Mouse (Mus musculus) ES-E14 (cell line): ENCODE data around the gene Zfp688. TPM values are rescaled to one million over a fixed set of nuclear protein-coding genes. Genes with fewer than 3 reads are reported as not detected.

ENCODE experiments used
- DNase-seq: peaks from one replicate; pipeline ENCODE4 v3.0.0-alpha.2; 2013; ENCODE audit warnings: low read depth, low spot score
- H3K27ac ChIP-seq: 2 replicates; pipeline ENCODE4 v1.5.1; 2012; ENCODE audit warnings: low read depth, mild to moderate bottlenecking, low read length, moderate library complexity, mixed read lengths; ENCODE audit not compliant: poor library complexity, insufficient read depth, severe bottlenecking
- H3K36me3 ChIP-seq: 2 replicates; pipeline ENCODE4 v1.6.1; 2012; ENCODE audit warnings: mild to moderate bottlenecking, low read length, moderate library complexity, mixed read lengths; ENCODE audit not compliant: control insufficient read depth, poor library complexity, insufficient read depth, severe bottlenecking
- H3K4me1 ChIP-seq, 2 experiments: fragments of 150-350 bp in 1 of 2; sonication (generic) in 1 of 2; 2 replicates each; pipeline ENCODE4 v1.6.1; 2012; ENCODE audit warnings: low read length in 2 of 2, mild to moderate bottlenecking in 1 of 2, mixed read lengths in 1 of 2; ENCODE audit not compliant: control insufficient read depth in 2 of 2, insufficient read depth in 2 of 2, poor library complexity in 1 of 2
- H3K4me3 ChIP-seq, 2 experiments: fragments of 150-350 bp in 1 of 2; sonication (generic) in 1 of 2; 2 replicates each; pipeline ENCODE4 v1.5.1; 2012; ENCODE audit warnings: low read length in 2 of 2, low read depth in 1 of 2, mild to moderate bottlenecking in 1 of 2, mixed read lengths in 1 of 2; ENCODE audit not compliant: insufficient read depth in 1 of 2, poor library complexity in 1 of 2, severe bottlenecking in 1 of 2
- H3K9ac ChIP-seq: 2 replicates; pipeline ENCODE4 v1.6.1; 2012; ENCODE audit warnings: low read depth, mild to moderate bottlenecking, low read length, mixed read lengths; ENCODE audit not compliant: poor library complexity, insufficient read depth, severe bottlenecking
- H3K9me3 ChIP-seq: fragments of 150-350 bp; sonication (generic); 2 replicates; pipeline ENCODE4 v1.6.1; 2012; ENCODE audit warnings: low read depth, mild to moderate bottlenecking, low read length; ENCODE audit not compliant: control insufficient read depth, insufficient read depth
- CHD2 ChIP-seq: IDR thresholded peaks from 2 replicates; pipeline ENCODE4 v1.6.1; 2014; ENCODE audit warnings: mild to moderate bottlenecking, low read depth, low read length, inconsistent platforms
- HCFC1 ChIP-seq: IDR thresholded peaks from 2 replicates; pipeline ENCODE4 v1.6.1; 2012; ENCODE audit warnings: low read length, inconsistent platforms, borderline replicate concordance; ENCODE audit not compliant: insufficient read depth
- MAFK ChIP-seq: IDR thresholded peaks from 2 replicates; pipeline ENCODE4 v1.6.1; 2014; ENCODE audit warnings: mild to moderate bottlenecking, low read depth, low read length, inconsistent platforms; ENCODE audit not compliant: insufficient read depth
- ZC3H11A ChIP-seq: IDR thresholded peaks from 2 replicates; pipeline ENCODE4 v1.6.1; 2012; ENCODE audit warnings: low read depth, mild to moderate bottlenecking, inconsistent platforms, low read length, borderline replicate concordance
- ZNF384 ChIP-seq: IDR thresholded peaks from 2 replicates; pipeline ENCODE4 v1.6.1; 2012; ENCODE audit warnings: low read depth, low read length, inconsistent platforms
- in situ Hi-C, 2 experiments: fragments of 600-800 bp; cut with MboI; formaldehyde crosslinking; loops; one replicate each; pipeline ENCODE4 v1.15.1; 2025; ENCODE audit warnings: low sequenced_read_pairs in 2 of 2, inconsistent platforms in 1 of 2; ENCODE audit not compliant: unreplicated experiment in 2 of 2
- total RNA-seq: library from RNA; depleted of rRNA; stranded (reverse); fragments of 300-350 nt; gene quantifications from 2 replicates; pipeline ENCODE4 v1.2.3, GENCODE M21; 2012

The Zfp688 gene
- total RNA-seq, 1 experiment = 12.5 TPM

DNA sequence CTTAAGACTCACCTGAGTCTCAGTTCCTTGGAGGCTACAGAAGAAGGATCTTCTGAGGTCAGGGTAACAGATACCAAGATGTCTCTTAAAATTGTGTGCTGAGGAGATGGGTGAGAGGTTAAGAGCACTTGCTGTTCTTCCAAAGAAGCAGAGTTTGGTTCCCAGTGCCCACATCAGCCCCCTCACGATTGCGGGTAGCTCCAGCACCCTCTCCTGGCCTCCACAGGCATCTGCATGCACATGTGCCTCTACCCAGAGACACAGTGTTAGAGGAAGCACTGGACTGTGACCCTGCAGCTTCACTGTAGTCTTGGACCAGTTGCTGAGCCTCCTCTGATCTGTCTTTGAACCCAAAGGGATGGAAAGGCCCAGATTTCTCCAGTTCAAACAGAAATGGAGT is 18.9 kb downstream of the Zfp688 start:
- in situ Hi-C loops = no loop called here
- Histone ChIP-seq H3K27ac (no peak overlapping the region), H3K36me3 (no peaks in the 10 kb centered on the region), H3K9me3 (no peaks in the 10 kb centered on the region), H3K4me1 (no peaks in the 10 kb centered on the region), H3K4me3 (no peak overlapping the region), H3K9ac (no peak overlapping the region)
- TF ChIP-seq ZNF384 = no peak
- TF ChIP-seq MAFK = no peak
- no peak for TF ChIP-seq CHD2
- TF ChIP-seq ZC3H11A = no peak
- no peak for TF ChIP-seq HCFC1
- no peak for DNase-seq

DNA sequence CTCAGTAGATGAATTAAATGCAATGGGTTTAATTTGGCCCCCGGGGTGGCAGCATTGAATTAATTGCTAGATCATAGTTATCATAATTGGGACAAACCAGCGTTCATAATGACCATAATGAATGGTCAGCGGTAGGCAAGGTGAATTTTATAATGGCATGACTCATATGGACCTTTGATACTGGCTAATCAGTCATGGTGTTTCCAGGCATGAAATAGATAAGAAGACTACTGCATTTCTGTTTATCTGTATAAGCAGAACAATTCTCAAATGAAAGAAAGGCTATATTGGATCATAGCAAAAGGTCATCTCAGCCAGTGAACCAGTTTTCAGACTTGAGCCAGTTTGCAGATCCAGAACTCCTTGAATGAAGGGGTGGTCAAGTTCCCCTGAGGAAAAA is 21.5 kb downstream of the Zfp688 start:
- in situ Hi-C loops = no loop called here
- Histone ChIP-seq H3K9me3 (no peaks in the 10 kb centered on the region), H3K4me3 (no peak overlapping the region), H3K36me3 (no peaks in the 10 kb centered on the region), H3K9ac (no peak overlapping the region), H3K4me1 (no peaks in the 10 kb centered on the region; a peak in 1 of 4 replicates), H3K27ac (no peak overlapping the region)
- TF ChIP-seq ZNF384 = no peak
- no peak for TF ChIP-seq ZC3H11A
- no peak for TF ChIP-seq HCFC1
- DNase-seq = no peak

DNA sequence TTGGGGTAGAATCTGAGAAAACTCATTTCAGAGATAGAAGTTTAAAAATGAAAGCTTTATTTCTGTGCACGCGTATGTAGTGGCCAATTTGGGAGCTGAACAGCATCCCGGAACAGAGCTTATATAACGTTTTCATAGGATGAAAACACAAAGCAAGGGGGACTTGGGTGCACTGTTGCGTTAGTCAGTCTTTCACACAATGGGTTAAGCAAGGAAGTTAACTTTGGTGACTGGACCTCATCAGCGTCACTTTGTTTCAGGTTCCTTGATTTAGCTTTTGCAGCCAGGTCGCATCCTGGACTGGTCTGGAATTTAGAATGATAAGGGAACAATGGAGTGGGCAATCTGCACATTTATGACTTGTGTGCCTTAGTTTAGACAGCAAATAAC is 27.9 kb downstream of the Zfp688 start:
- Histone ChIP-seq H3K4me1 (peaks cover 0 to 8% of the 10 kb centered on the region in 2 experiments; a peak in 1 of 4 replicates), H3K36me3 (no peaks in the 10 kb centered on the region), H3K9me3 (no peaks in the 10 kb centered on the region), H3K9ac (peak overlapping the region; percentile 23; the same call in 1 of the 2 replicates), H3K27ac (no peak overlapping the region), H3K4me3 (peak overlapping the region; percentile 25 to 58; a peak in 3 of 4 replicates)
- no peak for DNase-seq
- TF ChIP-seq ZNF384 (no peak), HCFC1 (no peak), MAFK (no peak), ZC3H11A (no peak), CHD2 (no peak)
- in situ Hi-C loops = no loop called here

- peak within 1 kb of the TSS; percentile 82 for H3K9ac ChIP-seq
- DNase-seq = peak; percentile 100
- in situ Hi-C loops = no loop called here
- H3K4me3 ChIP-seq = peak within 1 kb of the TSS; percentile 81 to 97
- no peaks in the 10 kb centered on the region for H3K36me3 ChIP-seq
- peak; percentile 86 for TF ChIP-seq HCFC1
- TF ChIP-seq CHD2 = 0 out of 2 replicates have a peak, but pooled peaks have one; percentile 5
- TF ChIP-seq ZNF384 = no peak
- H3K4me1 ChIP-seq = peaks cover 0 to 8% of the 10 kb centered on the region in 2 experiments; a peak in 1 of 4 replicates
- no peak within 1 kb of the TSS for H3K27ac ChIP-seq
- H3K9me3 ChIP-seq = no peaks in the 10 kb centered on the region
Measured at GRCm38 (mm10) chr7:127393157-127393943, 28.5 kb downstream of the Zfp688 start, which contains the start of gene E430018J23Rik. Gene E430018J23Rik (minus strand): TSS chr7:127393629.
